Mouse (Mus musculus) subcutaneous adipose tissue, adult 2 months (tissue): ENCODE results near the gene Asb8. TPM values are rescaled to one million over a fixed set of nuclear protein-coding genes. Genes with fewer than 3 reads are reported as not detected.

ENCODE experiments used
- polyA plus RNA-seq: library from polyadenylated mRNA; depleted of rRNA; stranded (reverse); fragments of >200 nt; gene quantifications from 2 replicates; pipeline ENCODE4 v1.2.3, GENCODE M21; 2012; ENCODE audit warnings: low replicate concordance; rRNA removed

The Asb8 gene
- polyA plus RNA-seq: 46.3 and 54.3 TPM in 2 replicates

DNA sequence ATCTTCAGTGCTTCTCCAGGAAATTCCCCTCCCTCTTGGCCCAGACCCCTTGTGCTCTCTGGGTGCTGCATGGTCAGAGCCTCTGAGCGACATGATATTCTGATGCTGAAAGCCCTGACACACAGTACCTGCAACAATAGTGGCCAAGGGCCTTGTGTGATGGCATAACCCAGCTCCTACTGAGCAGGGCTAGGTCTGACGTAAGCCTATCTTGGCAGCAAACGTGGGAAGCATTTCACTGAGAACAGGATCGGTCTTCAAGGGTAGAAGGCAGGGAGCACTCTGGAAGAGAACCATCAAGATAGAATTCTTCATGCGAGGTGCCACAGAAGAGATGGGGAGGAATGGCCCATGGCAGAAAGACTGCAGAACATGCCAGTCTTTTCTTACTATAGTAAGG, at the start of gene Asb8:
Gene Asb8 (minus strand): TSS at position 101 of the 400 bp plus-strand sequence.

DNA sequence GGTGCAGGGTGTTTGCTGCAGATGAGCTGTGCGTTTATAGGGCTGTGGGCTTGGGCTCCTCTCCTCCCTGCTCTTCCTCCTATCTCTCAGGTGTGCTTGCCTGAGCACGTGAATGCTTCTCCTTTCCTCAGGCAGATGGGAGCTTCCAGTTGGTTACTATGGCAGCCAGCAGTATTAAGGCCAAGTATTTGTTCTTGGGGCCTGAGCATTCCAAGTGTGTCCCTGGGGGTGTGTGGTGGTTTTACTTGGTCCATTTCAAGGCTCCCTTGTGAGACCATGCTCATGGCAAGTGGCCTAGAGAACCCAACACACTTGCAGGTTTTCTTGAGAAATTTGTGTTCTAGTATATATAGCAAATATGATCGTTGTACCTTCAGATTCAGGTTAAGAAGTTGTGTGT, 30.0 kb upstream of the Asb8 start, which contains the start of gene Olfr288:
Gene Olfr288 (minus strand): TSS at position 101 of the 400 bp plus-strand sequence.

DNA sequence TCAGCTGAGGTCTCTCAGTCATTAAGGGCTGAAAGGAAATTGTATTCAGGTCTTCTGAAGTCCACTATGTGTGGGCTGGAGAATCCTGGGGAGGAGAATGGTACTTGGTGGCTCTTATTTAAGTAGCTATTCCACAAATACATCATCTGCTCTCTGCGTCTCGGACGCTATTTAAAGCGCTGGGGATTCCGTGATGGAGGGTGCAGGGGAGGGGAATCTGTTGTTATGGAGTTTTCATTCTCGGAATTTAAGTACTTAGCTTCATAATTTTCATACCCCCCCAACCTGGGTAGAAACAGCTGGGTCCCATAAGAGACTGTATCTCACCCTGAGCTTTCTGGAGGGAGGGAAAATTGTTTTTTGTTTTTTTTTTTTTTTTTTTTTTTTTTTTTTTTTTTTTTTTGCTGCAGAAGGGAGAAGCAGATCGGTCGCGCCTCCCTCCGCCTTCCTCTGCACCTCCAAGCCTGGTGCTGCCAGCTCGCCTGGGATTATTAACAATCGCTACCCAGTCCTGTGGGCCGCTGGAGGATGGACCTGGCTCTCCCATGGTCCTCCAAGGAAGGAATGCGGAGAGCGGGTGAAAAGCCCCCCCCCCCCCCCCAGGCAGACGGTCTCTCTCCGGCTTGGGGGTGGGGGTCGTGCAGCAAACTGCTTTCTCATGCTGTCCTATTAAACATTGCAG, 1.7 kb upstream of the Asb8 start, which contains the start of gene Ccdc184:
Gene Ccdc184 (plus strand): TSS at position 196 of the 682 bp plus-strand sequence.

DNA sequence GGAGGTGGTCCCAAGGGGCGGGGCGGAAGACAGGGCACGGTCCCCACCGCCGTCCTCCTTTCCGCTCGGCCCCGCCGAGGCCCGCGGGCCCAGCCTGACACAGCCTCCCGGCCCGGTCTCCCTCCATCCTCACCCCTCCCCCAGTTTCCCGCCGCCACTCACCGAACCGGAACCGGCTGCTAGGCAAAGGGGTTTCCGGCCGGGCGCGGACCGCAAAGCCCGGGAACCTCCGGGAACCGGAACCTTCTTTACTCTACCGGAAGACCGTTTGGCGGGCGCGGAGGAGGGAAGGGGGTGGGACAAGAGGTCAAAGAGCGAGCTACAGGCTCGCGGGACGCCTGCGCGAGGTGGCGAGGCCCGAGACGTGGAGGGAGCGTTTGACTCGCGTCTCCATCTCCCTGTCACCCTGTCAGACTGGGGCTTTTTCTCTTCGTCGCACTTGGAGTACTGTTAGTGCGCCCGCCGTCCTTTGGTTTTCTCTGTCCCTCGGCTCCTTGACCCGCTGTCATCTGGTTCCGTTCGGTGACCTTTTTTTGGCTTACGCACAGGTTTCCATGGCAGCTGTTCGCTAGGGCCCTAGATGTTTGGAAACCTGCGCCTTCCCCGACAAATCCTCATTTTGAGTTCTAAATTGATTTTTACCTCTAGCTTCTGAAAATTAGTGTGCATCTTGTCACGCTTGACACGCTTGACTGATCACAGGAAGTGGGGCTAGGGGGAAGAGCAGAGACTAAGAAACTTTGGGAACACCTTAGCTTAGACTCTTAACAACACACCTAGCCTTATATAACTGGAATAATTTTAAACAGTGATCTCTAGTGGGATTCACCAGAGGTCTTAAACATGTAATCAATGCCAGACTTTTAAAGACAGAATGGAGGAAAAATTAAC, 72.1 kb downstream of the Asb8 start, which contains the start of gene Senp1:
Gene Senp1 (minus strand): TSS at position 624 of the 891 bp plus-strand sequence.

DNA sequence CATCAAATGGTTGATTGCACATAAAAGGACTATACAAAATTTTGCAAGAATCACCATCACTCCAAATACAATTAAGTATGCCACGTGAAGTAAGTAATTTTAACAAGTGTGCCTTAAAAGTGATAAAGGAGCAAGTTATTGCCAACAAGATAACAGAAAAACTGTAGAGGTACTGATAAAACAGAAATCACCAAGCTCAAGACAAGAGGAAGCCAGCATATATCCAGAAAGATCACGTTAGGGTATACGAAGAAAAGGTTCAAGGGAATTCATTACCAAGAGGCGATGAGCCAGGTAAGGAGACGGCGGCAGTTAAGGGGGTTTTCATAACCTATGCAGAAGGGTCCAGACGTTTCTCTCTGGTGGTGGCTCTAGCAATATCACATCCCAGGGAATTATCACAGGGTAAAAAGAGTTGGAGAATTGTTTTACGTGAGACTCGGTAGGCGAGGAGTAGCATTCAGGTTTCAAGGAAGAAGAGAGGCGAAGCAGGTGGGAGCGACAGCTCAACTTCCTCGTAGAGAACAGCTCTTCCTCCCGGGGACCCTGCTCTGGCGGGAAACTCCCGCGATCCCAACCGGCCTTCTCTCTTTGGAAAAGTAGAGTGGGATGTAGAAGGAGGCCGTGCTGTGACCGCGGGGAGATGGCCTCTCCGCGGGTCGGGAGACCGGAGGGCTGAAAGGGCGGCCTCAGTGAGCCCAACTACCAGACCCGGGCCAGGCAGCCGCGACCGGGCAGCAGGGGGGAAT, 72.9 kb downstream of the Asb8 start, which contains the start of gene Pfkm:
Gene Pfkm (plus strand): TSS at position 218 of the 749 bp plus-strand sequence.

Other genes starting within 250 kb of the Asb8 start
- 67.8 and 95.8 TPM in 2 replicates for gene Tmem106c, start 201.4 kb downstream of the Asb8 start, polyA plus RNA-seq
- gene Col2a1, start 160.9 kb downstream of the Asb8 start, polyA plus RNA-seq: 0.03 TPM in 1 of 2 replicates, not detected in the other
- 27.5 and 39.9 TPM in 2 replicates for gene Pfkm, start 73.0 kb downstream of the Asb8 start, polyA plus RNA-seq
- gene Senp1, start 71.9 kb downstream of the Asb8 start, polyA plus RNA-seq: 8.0 and 18.2 TPM in 2 replicates
- 0.14 and 6.3 TPM in 2 replicates for gene Ccdc184, start 1.5 kb upstream of the Asb8 start, polyA plus RNA-seq
- not detected in 2 replicates for gene Olfr288, start 29.9 kb upstream of the Asb8 start, polyA plus RNA-seq
- not detected in 2 replicates for gene Gm44579, start 55.4 kb upstream of the Asb8 start, polyA plus RNA-seq
- gene Olfr287, start 55.4 kb upstream of the Asb8 start, polyA plus RNA-seq: not detected in 2 replicates
- gene Olfr286, start 68.8 kb upstream of the Asb8 start, polyA plus RNA-seq: not detected in 2 replicates
- gene H1fnt, start 91.7 kb upstream of the Asb8 start, polyA plus RNA-seq: not detected in 2 replicates
- gene Zfp641, start 130.5 kb upstream of the Asb8 start, polyA plus RNA-seq: 2.9 and 4.3 TPM in 2 replicates
- not detected in 2 replicates for gene Olfr285, start 151.7 kb upstream of the Asb8 start, polyA plus RNA-seq
- not detected in 2 replicates for gene Olfr284, start 175.4 kb upstream of the Asb8 start, polyA plus RNA-seq
- not detected in 2 replicates for gene Olfr283, start 215.3 kb upstream of the Asb8 start, polyA plus RNA-seq